Mouse (Mus musculus) G1E (cell line): ENCODE results near the gene Olfr221.

ENCODE experiments used
- CTCF ChIP-seq: IDR thresholded peaks from 2 replicates; pipeline ENCODE4 v1.5.1; 2012; ENCODE audit warnings: low read depth, low read length, inconsistent platforms, mixed read lengths
- TAL1 ChIP-seq: conservative IDR thresholded peaks from 2 replicates; pipeline ENCODE4 v1.6.1; 2012; ENCODE audit warnings: low read depth, low read length, inconsistent platforms, mixed read lengths

DNA sequence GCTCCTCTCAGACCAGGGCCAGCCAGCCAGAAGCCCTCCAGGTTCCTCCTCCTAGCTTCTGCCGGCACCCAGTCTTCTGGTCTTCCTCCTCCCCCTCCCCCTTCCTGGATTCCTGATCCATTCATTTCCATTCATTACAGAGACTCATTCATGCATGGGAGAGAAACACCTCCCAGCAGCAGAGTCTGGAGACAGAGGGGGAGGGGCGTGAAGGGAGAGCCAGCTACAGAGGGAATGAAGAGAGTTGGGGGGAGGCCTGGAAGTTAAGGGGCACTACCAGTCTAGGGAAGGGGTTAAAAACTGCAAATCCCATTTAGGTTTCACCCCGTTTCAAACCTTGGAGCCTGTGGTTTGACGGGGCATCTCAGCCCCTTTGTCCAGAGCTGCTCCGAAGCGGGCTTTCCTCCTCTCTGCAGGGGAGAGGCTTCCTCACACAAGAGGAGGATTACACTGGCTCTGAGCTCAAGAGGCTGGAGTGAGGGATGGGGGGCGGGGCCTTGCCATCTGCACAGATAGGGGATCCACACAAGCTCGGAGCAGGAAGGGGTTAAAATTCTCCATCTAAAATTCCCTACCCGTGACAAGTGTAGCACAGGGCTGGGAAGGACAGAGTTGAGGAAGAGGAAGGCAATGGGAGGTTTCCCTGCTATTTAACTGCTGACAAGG is 31.7 kb downstream of the Olfr221 start:
- TF ChIP-seq CTCF (no peak), TAL1 (no peak)
